Mouse (Mus musculus): ENCODE results near the gene Ube2g2.

DNA sequence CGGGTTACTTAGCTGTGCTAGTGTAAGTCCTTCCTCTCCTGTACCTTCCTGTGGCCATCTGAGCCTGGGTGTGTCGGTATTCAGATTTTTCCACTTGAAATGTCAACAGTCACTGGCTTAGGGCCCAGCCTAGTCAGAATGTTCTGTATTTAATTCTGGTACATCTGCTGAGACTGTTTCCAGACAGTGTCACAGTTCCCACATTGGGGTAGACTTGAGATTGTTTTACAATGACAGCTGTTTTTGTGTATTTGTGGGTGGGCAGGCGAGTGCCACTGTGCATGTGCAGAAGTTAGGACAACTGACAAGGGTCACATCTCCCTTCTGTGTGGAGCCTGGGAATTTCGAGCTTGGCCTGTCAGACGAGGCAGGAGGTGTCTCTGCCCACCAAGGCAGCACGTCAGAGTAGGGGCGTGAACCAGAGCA lies 2.5 kb downstream of the Ube2g2 start:
- TF ChIP-seq CTCF (IDR thresholded peaks at IDR 0.05; ENCODE audit: insufficient read depth, low read depth, low read length) (no peak), POLR2A (IDR thresholded peaks at IDR 0.05; ENCODE audit: insufficient read depth, low read depth, low read length) (no peak)
